Mouse (Mus musculus) megakaryocyte, adult 5-6 weeks (primary cell): ENCODE measurements at regions not wholly inside any gene's neighbourhood (a gene's known extent, or its start where the extent isn't known, plus 50 kb on each side); places are given as distances from the start of the nearest gene placed in this dataset.

Experiments
- ATAC-seq: 2 replicates; pipeline ENCODE4 v1.8.0; 2016; ENCODE audit warnings: mild to moderate bottlenecking, inconsistent platforms; ENCODE audit not compliant: poor library complexity, severe bottlenecking

DNA sequence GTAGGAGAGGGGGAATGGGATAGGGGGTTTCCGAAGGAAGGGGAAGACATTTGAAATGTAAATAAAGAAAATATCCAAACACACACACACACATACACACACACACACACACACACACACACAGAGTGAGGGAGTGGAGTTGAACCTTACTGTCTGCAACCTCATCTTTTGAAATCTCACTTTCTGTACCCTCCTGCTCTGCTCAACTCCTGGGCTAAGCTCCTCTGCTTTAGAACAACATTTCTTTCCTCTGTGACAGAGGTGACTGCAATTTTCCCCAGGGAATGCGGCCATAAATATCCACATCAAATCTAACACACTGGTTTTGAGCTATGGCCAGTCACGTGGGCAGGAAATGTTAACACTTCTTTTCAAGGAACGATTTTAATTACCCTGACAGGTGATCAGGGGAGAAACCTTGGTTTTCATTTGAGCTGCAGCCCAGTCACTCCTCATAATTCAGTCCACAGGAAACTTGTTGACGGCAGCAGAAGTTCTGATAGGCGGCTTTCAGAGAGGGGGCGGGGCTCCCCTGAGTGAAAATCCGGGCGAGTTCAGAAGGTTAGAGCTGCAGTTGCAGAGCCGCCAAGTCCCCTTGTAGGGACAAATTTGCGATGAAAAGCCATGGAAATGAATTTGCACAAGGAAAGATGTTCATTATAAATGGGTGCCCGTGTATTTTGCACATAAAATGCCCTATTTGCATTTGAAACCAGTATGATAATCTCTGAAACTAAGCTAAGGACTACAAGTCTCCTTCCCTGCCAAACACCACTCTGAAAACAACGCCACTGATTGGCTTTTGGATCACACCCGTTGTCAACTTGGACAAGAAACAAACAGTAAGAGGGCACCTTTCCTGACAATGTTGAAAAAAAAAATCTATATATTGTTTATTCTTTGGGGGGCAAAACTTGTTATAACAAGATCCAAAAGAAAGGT, 63.0 kb upstream of the L3mbtl4 start:
- no peak for ATAC-seq

DNA sequence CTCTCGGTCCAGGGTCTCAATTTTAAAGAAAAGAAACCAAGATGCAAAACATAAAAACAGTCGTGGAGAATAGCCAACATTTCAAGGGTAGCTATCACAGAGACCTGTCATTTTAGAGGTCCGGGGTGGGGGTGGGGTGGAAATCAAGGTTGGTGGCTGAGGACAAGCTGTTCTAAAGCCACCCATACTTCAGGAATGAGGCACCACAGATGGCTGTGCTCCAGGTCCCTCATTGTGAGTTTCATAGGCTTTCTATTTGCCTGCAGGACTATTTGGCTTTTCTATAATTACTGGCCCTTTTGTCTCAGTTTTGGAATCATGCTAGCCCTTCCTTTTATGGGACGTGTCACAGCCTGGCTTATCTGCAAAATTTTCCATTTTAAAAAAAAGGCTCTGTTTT, 55.4 kb upstream of the L3mbtl4 start:
- no peak for ATAC-seq

DNA sequence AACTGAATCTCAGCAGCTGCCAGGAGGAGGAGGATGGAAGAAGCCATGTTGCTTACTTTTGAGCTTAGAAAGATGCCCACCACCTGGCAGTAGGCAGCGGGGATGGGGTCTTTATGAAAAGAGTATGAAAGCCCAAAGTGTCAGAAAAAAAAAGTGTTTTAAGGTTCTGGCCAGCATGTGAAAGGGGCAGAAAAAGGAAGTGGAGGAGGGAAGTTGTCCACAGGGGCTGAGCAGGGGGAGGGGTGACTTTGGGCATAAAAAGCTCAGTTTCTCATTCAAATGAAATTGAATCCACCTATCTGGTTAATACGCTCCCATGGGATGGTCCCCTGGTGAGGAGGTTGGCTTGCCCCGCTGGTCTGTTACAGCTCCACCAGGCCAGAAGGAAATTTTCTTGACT, 50.4 kb upstream of the L3mbtl4 start:
- ATAC-seq = peak; percentile 73
